In the genomic region with DNA sequence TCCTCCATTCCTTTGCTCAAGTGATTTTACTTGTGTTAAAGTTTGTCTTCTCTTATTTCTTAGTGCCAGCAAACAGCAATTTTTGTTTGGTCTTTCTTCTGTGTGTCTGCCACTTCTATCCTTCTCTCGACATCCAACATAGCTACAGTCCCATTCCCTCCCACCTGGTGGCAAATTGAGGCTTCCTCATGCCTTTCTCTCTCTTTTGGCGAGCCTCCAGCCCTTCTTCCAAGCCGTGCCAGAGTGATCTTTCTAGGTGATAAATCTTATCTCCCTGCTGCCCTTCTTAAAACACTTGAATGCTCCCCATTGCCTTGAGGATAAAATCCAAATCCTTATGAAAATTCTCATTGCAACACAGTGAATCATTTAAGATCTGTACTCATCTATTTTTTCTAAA, we compare ENCODE assay signal across 25 mouse cellular contexts.
"Had no signal": no experiment of that assay in that cellular context is flagged by ENCODE, and none has a peak within 500 bp of the region (broad histone marks: within the 10 kb centered on the region; RNA-seq: fewer than 3 reads in every experiment).

No protein-coding gene starts in this region.

- DNase-seq: kidney, adult 18-20 months; layer of hippocampus, adult 9-11 months; lung, adult 18-20 months; lung, postnatal 10 days; lung, postnatal 36 days; midbrain, embryonic 14.5 days; right cerebral cortex, adult 18-20 months; right cerebral cortex, postnatal 14 days; right cerebral cortex, postnatal 4 days; thymus, adult 2 months; thymus, postnatal 14 days; thymus, postnatal 4 days had no signal

- ATAC-seq: liver, embryonic 12.5 days had no signal

- H3K4me1 ChIP-seq: limb, embryonic 12.5 days; limb, embryonic 15.5 days; liver, embryonic 12.5 days; liver, embryonic 15.5 days; megakaryocyte, embryonic 14.5 days; midbrain, embryonic 10.5 days; neural tube, embryonic 12.5 days; neural tube, embryonic 15.5 days had no signal

- H3K4me3 ChIP-seq: layer of hippocampus, adult 2 months; left cerebral cortex, adult 2 months; limb, embryonic 12.5 days; limb, embryonic 15.5 days; liver, embryonic 12.5 days; liver, embryonic 15.5 days; lung, embryonic 15.5 days; megakaryocyte, embryonic 14.5 days; midbrain, embryonic 10.5 days; neural tube, embryonic 12.5 days; neural tube, embryonic 15.5 days had no signal

- H3K9me3 ChIP-seq: limb, embryonic 12.5 days; limb, embryonic 15.5 days; liver, embryonic 12.5 days; liver, embryonic 15.5 days; lung, embryonic 15.5 days; megakaryocyte, embryonic 14.5 days; midbrain, embryonic 10.5 days; neural tube, embryonic 12.5 days; neural tube, embryonic 15.5 days had no signal

- H3K27me3 ChIP-seq: limb, embryonic 12.5 days; limb, embryonic 15.5 days; liver, embryonic 12.5 days; liver, embryonic 15.5 days; lung, embryonic 15.5 days; megakaryocyte, embryonic 14.5 days; neural tube, embryonic 12.5 days; neural tube, embryonic 15.5 days had no signal

- H3K27ac ChIP-seq: kidney, postnatal 0 days; layer of hippocampus, adult 2 months; left cerebral cortex, adult 2 months; limb, embryonic 12.5 days; limb, embryonic 15.5 days; liver, embryonic 12.5 days; liver, embryonic 15.5 days; lung, embryonic 15.5 days; midbrain, embryonic 10.5 days; neural tube, embryonic 12.5 days; neural tube, embryonic 15.5 days; stomach, postnatal 0 days had no signal

- H3K4me2 ChIP-seq: limb, embryonic 12.5 days; limb, embryonic 15.5 days; liver, embryonic 12.5 days; liver, embryonic 15.5 days; lung, embryonic 15.5 days; neural tube, embryonic 12.5 days; neural tube, embryonic 15.5 days had no signal

- H3K36me3 ChIP-seq: limb, embryonic 12.5 days; limb, embryonic 15.5 days; liver, embryonic 12.5 days; liver, embryonic 15.5 days; lung, embryonic 15.5 days; midbrain, embryonic 10.5 days; neural tube, embryonic 12.5 days; neural tube, embryonic 15.5 days had no signal

- H3K9ac ChIP-seq: limb, embryonic 12.5 days; limb, embryonic 15.5 days; liver, embryonic 12.5 days; liver, embryonic 15.5 days; lung, embryonic 15.5 days; neural tube, embryonic 12.5 days; neural tube, embryonic 15.5 days had no signal
